Mouse (Mus musculus) forebrain, embryonic 14.5 days (tissue): ENCODE measurements around the gene Hmg20a. TPM values are rescaled to one million over a fixed set of nuclear protein-coding genes. Genes with fewer than 3 reads are reported as not detected.

Experiments
- ATAC-seq: fragments of 200-750 bp; cut with Nextera tagmentation; 2 replicates; pipeline ENCODE4 v1.8.0; 2017; ENCODE audit warnings: mild to moderate bottlenecking, moderate library complexity
- DNase-seq: peaks from one replicate; pipeline ENCODE4 v3.0.0-alpha.2; 2015; ENCODE audit warnings: low spot score
- H3K27ac ChIP-seq: fragments of 300-500 bp; sonication (generic); 2 replicates; pipeline ENCODE4 v1.5.1; 2014; ENCODE audit warnings: low read depth, mild to moderate bottlenecking, control low read depth, low read length, moderate library complexity
- H3K27me3 ChIP-seq: fragments of 300-500 bp; sonication (generic); replicated peaks from 2 replicates; pipeline ENCODE4 v1.6.1; 2014; ENCODE audit warnings: low read length, control low read depth, mixed read lengths; ENCODE audit not compliant: control insufficient read depth, insufficient read depth
- H3K36me3 ChIP-seq: fragments of 300-500 bp; sonication (generic); 2 replicates; pipeline ENCODE4 v1.6.1; 2014; ENCODE audit warnings: low read length, control low read depth; ENCODE audit not compliant: control insufficient read depth, insufficient read depth
- H3K4me1 ChIP-seq: fragments of 300-500 bp; sonication (generic); 2 replicates; pipeline ENCODE4 v1.6.1; 2014; ENCODE audit warnings: antibody characterized with exemption, low read length, control low read depth; ENCODE audit not compliant: control insufficient read depth, insufficient read depth
- H3K4me2 ChIP-seq: fragments of 300-500 bp; sonication (generic); 2 replicates; pipeline ENCODE4 v1.6.1; 2014; ENCODE audit warnings: mild to moderate bottlenecking, control low read depth, low read length
- H3K4me3 ChIP-seq: fragments of 300-500 bp; sonication (generic); 2 replicates; pipeline ENCODE4 v1.5.1; 2014; ENCODE audit warnings: low read depth, low read length, control low read depth
- H3K9ac ChIP-seq: fragments of 300-500 bp; sonication (generic); 2 replicates; pipeline ENCODE4 v1.6.1; 2014; ENCODE audit warnings: mild to moderate bottlenecking, low read length, control low read depth, moderate library complexity
- H3K9me3 ChIP-seq: fragments of 300-500 bp; sonication (generic); replicated peaks from 2 replicates; pipeline ENCODE4 v1.6.1; 2016; ENCODE audit warnings: low read length, control low read depth, mixed read lengths; ENCODE audit not compliant: control insufficient read depth
- WGBS: fragments of 180-500 bp; shearing (Covaris S2); extraction: QIAGEN DNeasy Blood & Tissue Kit; methylation state at CpG from one replicate; pipeline ENCODE4 v1.1.7; 2014; 5-methylcytosine and 5-hydroxymethylcytosine counted together
- polyA plus RNA-seq: library from polyadenylated mRNA; unstranded; fragments of >200 nt; fragmentation: Nextera tagmentation; extraction: Ambion mirVana; gene quantifications from 2 replicates; pipeline ENCODE4 v1.2.1, GENCODE M21; 2014

Hmg20a gene
- polyA plus RNA-seq, 1 experiment from 2014 or later = 65.7 TPM

DNA sequence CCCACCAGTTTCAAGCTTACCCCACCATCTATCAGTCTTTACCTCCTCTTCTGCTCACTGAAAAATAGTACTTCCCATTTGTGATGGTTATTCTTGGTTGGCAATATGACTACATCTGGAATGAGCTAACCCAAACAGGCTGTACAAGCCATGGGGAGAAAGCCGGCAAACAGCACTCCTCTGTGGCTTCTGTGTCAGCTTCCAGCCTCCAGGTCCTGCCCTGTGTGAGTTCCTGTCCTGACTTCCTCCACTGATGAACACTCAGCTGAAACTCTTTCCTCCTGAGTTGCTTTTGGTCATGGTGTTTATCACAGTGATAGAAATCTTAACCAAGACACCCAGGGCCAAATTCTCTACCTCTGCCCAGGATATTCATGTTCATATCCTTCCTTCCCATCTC, 5.7 kb upstream of the Hmg20a start:
- no peaks in the 10 kb centered on the region for H3K27me3 ChIP-seq
- H3K9ac ChIP-seq = no peak overlapping the region
- no peak overlapping the region for H3K4me3 ChIP-seq
- WGBS = 92% methylated on average over 1 of the region's 1 CpGs
- no peak overlapping the region for H3K27ac ChIP-seq
- H3K36me3 ChIP-seq = no peaks in the 10 kb centered on the region
- no peaks in the 10 kb centered on the region for H3K9me3 ChIP-seq
- H3K4me1 ChIP-seq = 0 out of 2 replicates have a peak, but pooled peaks cover 3% of the 10 kb centered on the region
- DNase-seq = no peak
- no peak overlapping the region for H3K4me2 ChIP-seq
- no peak for ATAC-seq

DNA sequence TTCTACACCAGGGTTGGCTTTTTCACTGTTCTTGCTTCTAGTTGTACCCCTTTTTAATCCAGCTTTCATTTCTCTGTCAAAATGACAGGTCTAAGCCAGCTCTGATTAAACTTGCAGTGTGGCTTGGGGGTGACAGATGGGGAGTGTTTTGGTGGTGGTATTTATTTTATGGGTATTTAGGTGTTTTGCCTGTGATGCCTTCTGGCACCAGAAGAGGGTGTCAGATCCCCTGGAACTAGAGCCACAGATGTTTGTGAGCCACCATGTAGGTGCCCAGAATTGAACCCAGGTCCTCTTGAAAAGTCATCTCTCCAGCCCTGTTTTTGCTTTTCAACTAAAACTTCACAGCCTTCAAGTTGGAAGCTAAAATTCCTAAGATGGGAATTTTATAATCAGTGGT, 4.1 kb upstream of the Hmg20a start:
- ATAC-seq = no peak
- no peak for DNase-seq
- no peaks in the 10 kb centered on the region for H3K9me3 ChIP-seq
- no peak overlapping the region for H3K4me2 ChIP-seq
- no peaks in the 10 kb centered on the region for H3K27me3 ChIP-seq
- no peak overlapping the region for H3K27ac ChIP-seq
- no peaks in the 10 kb centered on the region for H3K36me3 ChIP-seq
- H3K9ac ChIP-seq = no peak overlapping the region
- H3K4me3 ChIP-seq = no peak overlapping the region
- H3K4me1 ChIP-seq = peaks cover 4% of the 10 kb centered on the region

DNA sequence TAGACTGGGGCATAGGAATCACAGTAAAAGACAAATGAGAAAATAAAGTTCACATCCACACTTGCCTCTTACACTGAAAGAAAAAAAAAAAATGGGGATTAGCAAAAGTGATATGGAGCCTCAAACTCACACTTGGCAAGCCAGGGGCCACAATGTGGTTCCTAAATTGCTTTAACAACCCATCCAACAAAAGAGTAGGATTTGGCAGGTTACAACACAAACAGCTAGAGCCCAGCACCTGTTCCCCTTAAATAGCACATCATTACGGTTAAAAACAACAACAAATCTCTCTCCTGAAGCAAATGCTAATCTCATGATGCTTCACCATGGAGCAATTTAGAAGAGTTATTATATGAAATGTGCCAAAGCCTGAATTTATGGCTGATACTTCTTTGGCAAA, 3.0 kb upstream of the Hmg20a start:
- 70% methylated on average over 1 of the region's 1 CpGs for WGBS
- no peaks in the 10 kb centered on the region for H3K36me3 ChIP-seq
- DNase-seq = peak; percentile 13

DNA sequence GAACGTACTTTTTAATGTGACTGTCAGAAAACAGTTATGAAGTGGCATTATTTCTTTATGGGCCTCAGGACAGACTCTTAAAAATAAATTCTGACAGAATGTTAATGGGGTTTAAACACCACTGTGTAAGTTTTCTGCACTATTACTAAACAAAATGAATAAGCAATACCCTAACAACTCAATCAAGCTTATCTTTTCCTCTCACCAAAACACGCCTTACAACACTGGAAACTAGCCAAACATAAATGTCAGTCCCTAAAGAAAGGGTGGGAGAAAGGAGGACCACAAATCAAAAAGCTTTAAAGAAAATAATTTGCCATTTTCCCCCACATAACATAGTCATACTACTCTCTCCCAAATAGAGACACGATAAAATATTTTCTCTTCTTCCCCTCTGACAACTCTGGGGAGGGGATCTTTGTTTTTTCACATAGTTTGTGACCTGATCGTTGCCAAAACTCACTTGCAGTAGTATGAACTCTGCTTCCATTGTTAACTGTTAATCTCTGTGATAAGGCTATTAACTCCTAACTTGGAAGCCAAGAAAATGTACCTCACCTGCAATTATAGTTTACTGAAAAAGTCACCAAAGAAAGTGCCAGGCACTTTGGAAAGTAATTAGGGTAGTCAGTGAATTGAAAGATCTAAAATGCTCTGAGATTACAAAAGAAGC, 2.3 kb upstream of the Hmg20a start:
- Histone ChIP-seq H3K36me3 (no peaks in the 10 kb centered on the region), H3K9me3 (no peaks in the 10 kb centered on the region), H3K27me3 (no peaks in the 10 kb centered on the region), H3K9ac (no peak overlapping the region), H3K27ac (no peak overlapping the region), H3K4me1 (peaks cover 15% of the 10 kb centered on the region), H3K4me2 (no peak overlapping the region), H3K4me3 (no peak overlapping the region)
- 58% methylated on average over 4 of the region's 4 CpGs for WGBS
- DNase-seq (no peak), ATAC-seq (no peak)

More for the DNA sequence above, 3.0 kb upstream of the Hmg20a start:
- no peaks in the 10 kb centered on the region for H3K9me3 ChIP-seq
- H3K4me3 ChIP-seq = no peak overlapping the region
- no peaks in the 10 kb centered on the region for H3K27me3 ChIP-seq
- H3K4me2 ChIP-seq = no peak overlapping the region
- no peak overlapping the region for H3K9ac ChIP-seq
- H3K4me1 ChIP-seq = peaks cover 13% of the 10 kb centered on the region
- ATAC-seq = no peak
- no peak overlapping the region for H3K27ac ChIP-seq

DNA sequence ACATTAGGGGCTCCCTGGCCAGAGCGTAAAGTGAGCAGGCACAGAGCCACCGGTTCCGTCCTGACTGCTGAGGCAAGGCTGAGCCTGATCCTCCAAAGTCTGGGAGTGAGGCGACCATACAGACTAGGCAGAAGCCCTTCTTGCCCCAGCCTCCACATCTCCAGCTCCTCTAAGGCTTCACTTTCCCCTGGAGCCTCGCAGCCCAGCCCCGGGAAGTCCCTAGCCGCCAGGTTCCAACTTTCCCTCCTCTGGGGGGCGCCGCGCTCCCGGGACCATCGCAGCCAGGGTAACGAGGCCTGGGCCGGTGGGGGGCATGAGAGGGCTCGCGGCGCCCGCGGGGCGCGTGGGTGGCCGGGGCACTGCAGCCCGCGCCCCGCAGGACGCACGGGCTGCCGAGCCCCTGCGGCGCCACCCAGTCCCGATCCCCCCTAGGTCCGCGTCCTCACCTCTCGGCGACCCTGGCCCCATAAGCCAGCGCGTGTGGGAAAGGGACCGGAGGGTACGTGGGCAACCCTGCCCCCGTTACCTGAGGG, 928 bp upstream of the Hmg20a start:
- Histone ChIP-seq H3K4me1 (peaks cover 17% of the 10 kb centered on the region), H3K27me3 (no peaks in the 10 kb centered on the region), H3K4me3 (peak overlapping the region; percentile 73), H3K9ac (peak overlapping the region; percentile 71), H3K36me3 (no peaks in the 10 kb centered on the region), H3K9me3 (no peaks in the 10 kb centered on the region), H3K4me2 (peak overlapping the region; percentile 59), H3K27ac (peak overlapping the region; percentile 72)
- WGBS = 1% methylated on average over 39 of the region's 40 CpGs
- ATAC-seq (peak; percentile 49), DNase-seq (peak; percentile 61)

DNA sequence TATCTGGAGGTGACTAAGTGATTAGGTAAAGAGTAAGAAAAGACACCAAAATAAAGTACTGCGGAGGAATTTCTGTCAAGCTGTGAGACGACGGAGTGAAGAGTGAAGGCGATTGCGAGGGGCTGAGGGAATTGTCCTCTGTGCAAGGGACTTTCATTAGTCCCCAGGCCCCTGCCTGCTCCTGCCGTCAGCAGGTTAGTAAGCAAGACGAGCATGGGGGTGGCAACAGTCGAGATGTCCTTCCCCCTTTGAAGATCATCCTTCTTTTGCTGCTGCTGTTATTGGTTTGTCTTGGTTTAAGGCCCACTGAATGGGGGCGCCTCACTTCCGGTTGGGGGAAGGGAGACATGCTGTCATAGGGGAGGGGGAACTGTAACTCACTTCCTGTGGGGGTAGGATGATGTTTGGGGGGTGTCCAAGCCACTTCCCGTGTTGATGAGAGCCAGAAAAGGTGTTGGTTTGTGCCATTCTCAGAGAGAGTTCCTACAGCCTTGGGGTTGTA, 380 bp downstream of the Hmg20a start:
- WGBS = 0% methylated on average over 11 of the region's 11 CpGs
- Histone ChIP-seq H3K9me3 (no peaks in the 10 kb centered on the region), H3K27ac (peak overlapping the region; percentile 85)

DNA sequence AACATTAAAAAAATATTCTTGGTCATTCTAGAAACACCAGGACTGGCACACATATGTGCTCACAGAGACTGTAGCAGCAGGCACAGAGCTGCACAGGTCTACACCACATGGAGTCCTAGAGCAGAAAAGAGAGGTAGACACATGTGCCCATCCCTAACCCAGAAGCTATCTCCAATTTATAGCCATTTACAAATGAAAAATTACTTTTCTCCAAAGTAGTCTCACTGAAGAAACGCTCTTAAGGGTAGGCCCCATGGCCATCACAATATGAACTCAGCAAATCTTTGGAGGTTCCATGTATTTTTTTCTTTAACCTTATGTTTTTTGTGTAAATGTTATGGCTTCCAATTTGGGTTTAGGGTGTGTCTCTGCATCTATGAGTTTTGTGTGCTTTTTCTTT, 1.8 kb downstream of the Hmg20a start:
- Histone ChIP-seq H3K4me2 (no peak overlapping the region), H3K27ac (no peak overlapping the region), H3K4me1 (peaks cover 19% of the 10 kb centered on the region), H3K9ac (no peak overlapping the region), H3K27me3 (no peaks in the 10 kb centered on the region), H3K9me3 (no peaks in the 10 kb centered on the region), H3K36me3 (no peaks in the 10 kb centered on the region), H3K4me3 (no peak overlapping the region)
- ATAC-seq (no peak), DNase-seq (no peak)
- WGBS = 98% methylated on average over 1 of the region's 1 CpGs

More for the DNA sequence above, 380 bp downstream of the Hmg20a start:
- Histone ChIP-seq H3K9ac (peak overlapping the region; percentile 65), H3K36me3 (no peaks in the 10 kb centered on the region), H3K4me1 (peaks cover 19% of the 10 kb centered on the region), H3K27me3 (no peaks in the 10 kb centered on the region), H3K4me2 (peak overlapping the region; percentile 59), H3K4me3 (peak overlapping the region; percentile 73)
- peak; percentile 47 for ATAC-seq
- DNase-seq = peak; percentile 91

DNA sequence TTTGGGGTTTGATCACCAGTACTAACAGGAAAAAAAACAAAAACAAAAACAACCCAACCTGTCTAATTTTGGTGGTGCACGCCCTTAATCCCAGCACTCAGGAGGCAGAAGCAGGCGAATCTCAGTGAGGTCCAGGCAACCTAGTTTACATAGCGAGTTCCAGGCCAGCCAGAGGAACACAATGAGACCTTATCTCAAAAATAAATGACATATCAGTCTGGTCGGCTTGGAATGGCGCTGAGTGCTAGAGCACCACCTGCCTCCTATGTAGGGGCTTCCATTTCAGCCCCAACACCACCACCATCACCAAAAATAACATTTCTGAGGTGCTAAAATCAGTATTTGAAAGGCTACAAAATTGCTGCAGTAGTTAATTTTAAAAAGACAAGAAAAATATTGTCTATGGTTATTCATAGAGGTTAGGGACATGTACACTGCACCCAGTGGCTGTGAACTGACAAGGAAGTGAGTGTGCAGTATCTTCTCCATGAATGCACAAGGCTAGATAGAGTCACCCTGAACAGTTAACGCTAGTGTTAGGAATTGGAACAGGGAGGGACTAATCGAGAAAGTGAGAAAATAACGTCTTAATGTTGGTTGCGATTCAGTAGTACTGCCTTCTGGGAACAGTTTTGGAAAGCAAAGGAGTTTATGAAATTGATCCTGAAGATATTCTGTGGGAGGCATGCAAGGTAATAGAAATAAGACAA, 2.6 kb downstream of the Hmg20a start:
- Histone ChIP-seq H3K36me3 (no peaks in the 10 kb centered on the region), H3K27me3 (no peaks in the 10 kb centered on the region), H3K4me2 (no peak overlapping the region), H3K27ac (no peak overlapping the region), H3K4me3 (no peak overlapping the region), H3K9me3 (no peaks in the 10 kb centered on the region), H3K4me1 (peaks cover 19% of the 10 kb centered on the region), H3K9ac (no peak overlapping the region)
- 89% methylated on average over 9 of the region's 9 CpGs for WGBS
- ATAC-seq = no peak
- no peak for DNase-seq

DNA sequence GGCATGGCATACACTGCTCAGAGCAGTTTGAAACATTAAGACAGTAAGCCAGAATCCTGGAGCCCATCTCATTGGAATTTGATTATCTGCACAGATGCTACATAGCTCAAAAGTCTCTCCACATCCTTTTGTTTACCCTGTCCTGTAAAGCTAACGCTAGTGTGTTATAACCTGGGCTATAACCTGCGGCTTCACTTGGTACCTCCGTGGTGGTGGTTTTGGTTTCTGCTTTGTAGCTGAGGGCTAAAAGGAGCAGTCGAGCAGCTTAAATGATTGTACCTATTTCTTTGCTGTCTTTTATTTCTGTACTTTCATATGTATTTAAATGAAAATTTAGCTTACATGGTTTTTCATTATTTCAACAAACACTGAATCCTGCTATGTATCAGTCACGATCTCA, 3.6 kb downstream of the Hmg20a start:
- no peaks in the 10 kb centered on the region for H3K9me3 ChIP-seq
- no peak overlapping the region for H3K9ac ChIP-seq
- DNase-seq = no peak
- no peak overlapping the region for H3K27ac ChIP-seq
- no peaks in the 10 kb centered on the region for H3K36me3 ChIP-seq
- WGBS = 88% methylated on average over 5 of the region's 5 CpGs
- no peak overlapping the region for H3K4me2 ChIP-seq
- H3K4me3 ChIP-seq = no peak overlapping the region
- peaks cover 17% of the 10 kb centered on the region for H3K4me1 ChIP-seq
- H3K27me3 ChIP-seq = no peaks in the 10 kb centered on the region
- no peak for ATAC-seq
